Mouse (Mus musculus) CD4-positive, CD25-positive, alpha-beta regulatory T cell, adult 9 weeks (primary cell): ENCODE measurements around the gene Vmn1r200. TPM values are rescaled to one million over a fixed set of nuclear protein-coding genes. Genes with fewer than 3 reads are reported as not detected.

Source experiments
- polyA plus RNA-seq: library from polyadenylated mRNA; unstranded; fragments of 100-300 nt; shearing (Covaris generic); gene quantifications from one replicate; pipeline ENCODE4 v1.2.1, GENCODE M21; 2017

Vmn1r200 gene
- polyA plus RNA-seq, result not detected

DNA sequence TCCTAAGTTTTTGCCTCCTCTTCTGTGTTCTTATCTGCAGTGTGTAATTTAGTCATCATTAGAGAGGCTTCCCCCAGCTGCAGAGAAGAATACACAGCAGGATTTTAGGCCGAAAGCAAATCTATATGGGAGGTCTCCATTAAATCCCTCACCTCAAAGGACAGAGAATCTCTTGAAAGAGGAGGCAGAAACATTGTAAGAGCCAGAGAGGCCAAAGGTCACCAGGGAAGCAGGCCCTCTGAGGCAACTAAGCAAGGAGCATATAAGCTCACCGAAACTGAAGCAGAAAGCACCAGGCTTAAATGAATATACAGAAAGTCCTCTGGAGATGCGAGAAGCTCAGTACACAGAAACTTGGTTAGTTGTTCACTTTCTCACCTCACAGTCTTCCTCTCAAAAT, at the start of gene Vmn1r200:
TSS of gene Vmn1r200 (plus strand) at position 301 of the 400 bp plus-strand sequence.

DNA sequence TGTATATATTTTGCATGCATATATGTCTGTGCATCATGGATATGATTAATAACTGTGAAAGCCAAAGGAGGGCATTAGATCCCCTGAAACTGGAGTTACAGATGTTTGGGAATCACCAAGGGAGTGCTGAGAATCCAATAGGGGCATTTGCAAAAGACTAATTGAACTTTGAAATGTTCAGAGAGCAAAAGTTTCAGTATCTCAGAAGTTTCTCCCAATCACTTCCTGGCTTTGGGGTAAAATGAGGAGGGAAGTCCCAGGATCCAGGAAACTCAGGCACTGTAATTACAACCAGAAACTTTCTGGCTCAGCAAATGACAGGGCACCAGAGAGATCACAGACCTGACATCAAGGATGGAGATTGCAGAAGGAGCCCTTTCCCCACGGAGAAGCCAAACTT, 40.1 kb upstream of the Vmn1r200 start, which contains the start of gene Vmn1r198:
TSS of gene Vmn1r198 (plus strand) at position 301 of the 400 bp plus-strand sequence.

DNA sequence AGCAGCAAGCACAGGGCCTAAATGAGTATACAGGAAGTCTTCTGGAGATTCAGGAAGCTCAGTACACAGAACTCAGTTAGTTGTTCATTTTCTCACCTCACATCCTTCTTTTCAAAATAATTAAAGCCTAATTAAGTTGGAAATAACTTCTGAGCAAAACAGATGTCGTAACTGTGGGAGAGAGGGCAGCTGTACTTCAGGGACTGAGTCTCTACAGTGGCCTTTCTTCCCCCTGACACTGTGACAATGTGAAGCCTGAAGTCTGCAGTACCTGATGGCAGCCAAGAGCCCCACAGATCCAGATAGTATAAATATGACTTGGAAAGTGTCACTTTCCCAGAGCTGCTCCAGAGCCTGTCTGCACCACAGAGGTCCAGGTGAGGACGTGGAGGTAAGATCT, 10.7 kb upstream of the Vmn1r200 start, which contains the start of gene Vmn1r199:
TSS of gene Vmn1r199 (plus strand) at position 301 of the 400 bp plus-strand sequence.

Other genes with a start within 250 kb of the Vmn1r200 start
- not detected for gene Vmn1r191, start 206.4 kb upstream of the Vmn1r200 start, polyA plus RNA-seq
- not detected for gene Vmn1r192, start 199.2 kb upstream of the Vmn1r200 start, polyA plus RNA-seq
- gene Vmn1r193, start 167.2 kb upstream of the Vmn1r200 start, polyA plus RNA-seq, result not detected
- gene Vmn1r194, start 146.2 kb upstream of the Vmn1r200 start, polyA plus RNA-seq, result not detected
- gene Vmn1r195, start 119.9 kb upstream of the Vmn1r200 start, polyA plus RNA-seq, result not detected
- not detected for gene Vmn1r196, start 100.5 kb upstream of the Vmn1r200 start, polyA plus RNA-seq
- gene Vmn1r197, start 65.8 kb upstream of the Vmn1r200 start, polyA plus RNA-seq, result 0.07 TPM
- 0.06 TPM for gene Vmn1r198, start 40.0 kb upstream of the Vmn1r200 start, polyA plus RNA-seq
- gene Vmn1r199, start 10.6 kb upstream of the Vmn1r200 start, polyA plus RNA-seq, result not detected
- not detected for gene Vmn1r201, start 81.5 kb downstream of the Vmn1r200 start, polyA plus RNA-seq
- gene Vmn1r202, start 115.0 kb downstream of the Vmn1r200 start, polyA plus RNA-seq, result 0.05 TPM
- gene Vmn1r203, start 127.7 kb downstream of the Vmn1r200 start, polyA plus RNA-seq, result 0.15 TPM
- gene Vmn1r204, start 162.8 kb downstream of the Vmn1r200 start, polyA plus RNA-seq, result not detected
- not detected for gene Vmn1r205, start 202.6 kb downstream of the Vmn1r200 start, polyA plus RNA-seq
- not detected for gene Vmn1r206, start 233.9 kb downstream of the Vmn1r200 start, polyA plus RNA-seq